In genomic region chrX:64277126-64277990, GRCm38 (mm10) we compare ENCODE assay signal across 8 mouse cellular contexts. TPM values are rescaled to one million over a fixed set of nuclear protein-coding genes. Genes with fewer than 3 reads are reported as not detected.
DNase-seq lines count a peak whose midpoint lies in the region; ATAC-seq lines count a peak whose summit lies in the region.
"Had no signal": no experiment of that assay in that cellular context is flagged by ENCODE, and none has a peak within 500 bp of the region (broad histone marks: within the 10 kb centered on the region; RNA-seq: fewer than 3 reads in every experiment).

No protein-coding gene starts in this region.

- no peaks in the 10 kb centered on the region for H3K9me3 ChIP-seq in lung, embryonic 16.5 days (ENCODE audit: control insufficient read depth, low read length)
- no peaks in the 10 kb centered on the region for H3K9me3 ChIP-seq in embryonic facial prominence, embryonic 14.5 days (ENCODE audit: control insufficient read depth, low read length)
- H3K9me3 ChIP-seq in limb, embryonic 12.5 days = no peaks in the 10 kb centered on the region

- DNase-seq in lung, postnatal 4 days = no peak
- DNase-seq in embryonic facial prominence, embryonic 14.5 days (ENCODE audit: low spot score) = peak; percentile 2
- DNase-seq in right cerebral cortex, adult 2 months (ENCODE audit: low spot score in 2 of 2) = peak; percentile 9 to 19
- DNase-seq in urinary bladder, postnatal 4 days (ENCODE audit: low spot score in 2 of 2) = no peak
- no peak for DNase-seq in adrenal gland, postnatal 25 days

- H3K36me3 ChIP-seq in lung, embryonic 16.5 days (ENCODE audit: control insufficient read depth, insufficient read depth, low read length) = no peaks in the 10 kb centered on the region
- H3K36me3 ChIP-seq in embryonic facial prominence, embryonic 14.5 days (ENCODE audit: control insufficient read depth, insufficient read depth, low read length) = no peaks in the 10 kb centered on the region
- no peaks in the 10 kb centered on the region for H3K36me3 ChIP-seq in limb, embryonic 12.5 days

- H3K4me2 ChIP-seq in lung, embryonic 16.5 days (ENCODE audit: low read depth, low read length) = peak overlapping the region; percentile 65
- H3K4me2 ChIP-seq in embryonic facial prominence, embryonic 14.5 days (ENCODE audit: low read depth, low read length) = peak overlapping the region; percentile 64
- peak overlapping the region; percentile 72 for H3K4me2 ChIP-seq in limb, embryonic 12.5 days

- peak overlapping the region; percentile 42 for H3K4me3 ChIP-seq in lung, embryonic 16.5 days (ENCODE audit: low read length)
- peak overlapping the region; percentile 47 for H3K4me3 ChIP-seq in embryonic facial prominence, embryonic 14.5 days (ENCODE audit: low read depth, low read length)
- H3K4me3 ChIP-seq in limb, embryonic 12.5 days (replicated peaks) = peak overlapping the region; percentile 43

- peaks cover 7% of the 10 kb centered on the region for H3K27me3 ChIP-seq in lung, embryonic 16.5 days (ENCODE audit: control insufficient read depth, insufficient read depth, low read depth, low read length)
- 0 out of 2 replicates have a peak, but pooled peaks cover 6% of the 10 kb centered on the region for H3K27me3 ChIP-seq in embryonic facial prominence, embryonic 14.5 days (replicated peaks; ENCODE audit: control insufficient read depth, insufficient read depth, low read length)
- H3K27me3 ChIP-seq in limb, embryonic 12.5 days = peaks cover 4% of the 10 kb centered on the region; the same call in 1 of the 2 replicates

- no peaks in the 10 kb centered on the region for H3K4me1 ChIP-seq in lung, embryonic 16.5 days (replicated peaks; ENCODE audit: control insufficient read depth, insufficient read depth, low read length)
- H3K4me1 ChIP-seq in embryonic facial prominence, embryonic 14.5 days (ENCODE audit: control insufficient read depth, insufficient read depth, low read length) = no peaks in the 10 kb centered on the region
- no peaks in the 10 kb centered on the region for H3K4me1 ChIP-seq in limb, embryonic 12.5 days (replicated peaks)

- WGBS in lung, embryonic 16.5 days = 17% methylated on average over 13 of the region's 22 CpGs
- 19% methylated on average over 12 of the region's 22 CpGs for WGBS in embryonic facial prominence, embryonic 14.5 days
- 13% methylated on average over 18 of the region's 22 CpGs for WGBS in limb, embryonic 12.5 days

- ATAC-seq in lung, embryonic 16.5 days (ENCODE audit: low read depth) = no peak
- ATAC-seq in embryonic facial prominence, embryonic 14.5 days (ENCODE audit: low read depth) = no peak
- no peak for ATAC-seq in limb, embryonic 12.5 days (ENCODE audit: insufficient number of reproducible peaks, insufficient read depth, low FRiP score, low TSS enrichment, low read depth)

- H3K9ac ChIP-seq in lung, embryonic 16.5 days (ENCODE audit: low read length) = no peak overlapping the region
- H3K9ac ChIP-seq in embryonic facial prominence, embryonic 14.5 days (ENCODE audit: low read depth, low read length) = peak overlapping the region; percentile 53; the same call in 1 of the 2 replicates
- no peak overlapping the region for H3K9ac ChIP-seq in limb, embryonic 12.5 days (replicated peaks)

- no peak overlapping the region for H3K27ac ChIP-seq in lung, embryonic 16.5 days (ENCODE audit: low read length)
- H3K27ac ChIP-seq in embryonic facial prominence, embryonic 14.5 days (replicated peaks; ENCODE audit: low read depth, low read length) = no peak overlapping the region
- H3K27ac ChIP-seq in limb, embryonic 12.5 days = no peak overlapping the region

RNA-seq across cellular contexts. Expression of gene Slitrk4, which starts 0.6 kb away (rescaled TPM):
- polyA plus RNA-seq in lung, embryonic 16.5 days (2015; fragmentation: Nextera tagmentation; extraction: Ambion mirVana) = 0.68 and 1.3 TPM in 2 replicates
- 5.3 and 6.8 TPM in 2 replicates for polyA plus RNA-seq in embryonic facial prominence, embryonic 14.5 days (2014; fragmentation: Nextera tagmentation; extraction: Ambion mirVana)
- polyA plus RNA-seq in limb, embryonic 12.5 days (2016; fragmentation: Nextera tagmentation; extraction: Ambion mirVana) = 1.3 TPM in 2 replicates
- not detected in 2 replicates for total RNA-seq in adrenal gland, postnatal 25 days (2021)
- total RNA-seq: liver, adult 2 months had no signal
- polyA plus RNA-seq: liver, adult 2 months had no signal

Comparison
In these comparisons a context has a peak if more than half of its experiments do, and no peak if none do; other contexts are left out.
1. DNase-seq: peak in embryonic facial prominence, embryonic 14.5 days (single experiment) and right cerebral cortex, adult 2 months (2 of 2); none in lung, postnatal 4 days (0 of 2), urinary bladder, postnatal 4 days (0 of 2) and adrenal gland, postnatal 25 days (single experiment).
2. Peak in every context shown above with its lines, with median percentiles within 50 percentile points of each other: H3K4me2 ChIP-seq and H3K4me3 ChIP-seq.